Mouse (Mus musculus) kidney, adult 2 months (tissue): ENCODE data around the gene Stxbp6.

ENCODE experiments used
- CTCF ChIP-seq: fragments of 200-500 bp; conservative IDR thresholded peaks from 2 replicates; pipeline ENCODE4 v1.5.1; 2011; ENCODE audit warnings: low read depth, mild to moderate bottlenecking, control low read depth, low read length, moderate library complexity, mixed read lengths; ENCODE audit not compliant: insufficient read depth, insufficient read length
- POLR2A ChIP-seq: fragments of 200-500 bp; IDR thresholded peaks from one replicate; pipeline ENCODE4 v1.6.1; 2011; ENCODE audit warnings: low read depth, low read length, control low read depth

- TF ChIP-seq CTCF = no peak
- no peak for TF ChIP-seq POLR2A
Observed at GRCm38 (mm10) chr12:44835879-44836467, 238.5 kb downstream of the Stxbp6 start.
